Mouse (Mus musculus): ENCODE results near the gene Caskin1.

GRCm38 (mm10) chr17:24532045-24532444, 43.6 kb downstream of the Caskin1 start:
- no peak for TF ChIP-seq CTCF (IDR thresholded peaks at IDR 0.05; ENCODE audit: low read depth)
- TF ChIP-seq EP300 (optimal IDR thresholded peaks at IDR 0.05): no peak

All from stomach, postnatal 0 days (tissue).